Mouse (Mus musculus) bone marrow macrophage, adult 2 months (primary cell): ENCODE measurements at regions not wholly inside any gene's neighbourhood (a gene's known extent, or its start where the extent isn't known, plus 50 kb on each side); places are given as distances from the start of the nearest gene placed in this dataset.

Source experiments
- CTCF ChIP-seq: IDR thresholded peaks from 2 replicates; pipeline ENCODE4 v1.5.1; 2012; ENCODE audit warnings: low read depth, mild to moderate bottlenecking, low read length, moderate library complexity
- POLR2A ChIP-seq: IDR thresholded peaks from 2 replicates; pipeline ENCODE4 v1.6.1; 2012; ENCODE audit warnings: mild to moderate bottlenecking, low read depth, low read length, borderline replicate concordance

DNA sequence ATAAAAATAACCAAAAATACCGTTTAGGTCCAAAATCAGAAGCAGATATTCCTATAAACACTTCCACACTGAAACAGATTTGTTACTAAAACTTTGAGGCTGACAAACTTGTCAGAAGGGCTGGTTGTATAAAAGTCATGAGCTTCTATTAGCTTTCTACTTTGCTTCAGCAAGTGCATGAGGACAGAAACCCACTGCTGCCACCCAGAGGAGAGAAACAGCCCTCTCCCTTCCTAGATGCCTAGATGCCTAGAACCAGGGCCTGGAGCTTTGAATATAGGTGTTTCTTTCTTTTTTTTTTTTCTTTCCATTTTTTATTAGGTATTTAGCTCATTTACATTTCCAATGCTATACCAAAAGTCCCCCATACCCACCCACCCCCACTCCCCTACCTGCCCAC is 406.9 kb upstream of the Gpc5 start:
- TF ChIP-seq POLR2A, result no peak
- TF ChIP-seq CTCF, result no peak
